Mouse (Mus musculus): ENCODE measurements around the gene Sult3a2. TPM values are rescaled to one million over a fixed set of nuclear protein-coding genes. Genes with fewer than 3 reads are reported as not detected.

Sult3a2 gene
- polyA plus RNA-seq, 1 experiment from 2014 or later = not detected

- H3K36me3 ChIP-seq = no peaks in the 10 kb centered on the region
- H3K4me1 ChIP-seq = no peaks in the 10 kb centered on the region
- H3K4me3 ChIP-seq = no peak overlapping the region
- DNase-seq (ENCODE audit: low spot score) = no peak
- H3K27me3 ChIP-seq (ENCODE audit: low read depth, poor library complexity, severe bottlenecking) = no peaks in the 10 kb centered on the region
- H3K27ac ChIP-seq = no peak overlapping the region
- 74% methylated on average over 4 of the region's 4 CpGs for WGBS
- no peaks in the 10 kb centered on the region for H3K9me3 ChIP-seq (replicated peaks)
Observed at GRCm38 (mm10) chr10:33721827-33722438, 64.6 kb downstream of the Sult3a2 start.

Other genes with a start within 250 kb of the Sult3a2 start
- not detected in 2 replicates for gene Clvs2, start 161.9 kb downstream of the Sult3a2 start, polyA plus RNA-seq (2016; fragmentation: Nextera tagmentation; extraction: Ambion mirVana)
- gene Sult3a1, start 71.0 kb upstream of the Sult3a2 start, polyA plus RNA-seq (2016; fragmentation: Nextera tagmentation; extraction: Ambion mirVana) = not detected in 2 replicates
- gene Rsph4a, start 118.4 kb upstream of the Sult3a2 start, polyA plus RNA-seq (2016; fragmentation: Nextera tagmentation; extraction: Ambion mirVana) = 0.05 TPM in 1 of 2 replicates, not detected in the other
- gene Zup1, start 164.6 kb upstream of the Sult3a2 start, polyA plus RNA-seq (2016; fragmentation: Nextera tagmentation; extraction: Ambion mirVana) = 18.5 and 23.6 TPM in 2 replicates
- 141 and 150 TPM in 2 replicates for gene Rwdd1, start 232.9 kb upstream of the Sult3a2 start, polyA plus RNA-seq (2016; fragmentation: Nextera tagmentation; extraction: Ambion mirVana)